Mouse (Mus musculus) MEL (cell line): ENCODE measurements at regions not wholly inside any gene's neighbourhood (a gene's known extent, or its start where the extent isn't known, plus 50 kb on each side); places are given as distances from the start of the nearest gene placed in this dataset.

Experiments used
- CTCF ChIP-seq, 3 experiments: IDR thresholded peaks in 2 of 3; conservative IDR thresholded peaks in 1 of 3; 2 replicates each; pipeline ENCODE4 v1.5.1; 2011 to 2012; ENCODE audit warnings: low read length in 3 of 3, low read depth in 2 of 3, mild to moderate bottlenecking in 2 of 3, improper control_type of control experiment in 1 of 3, inconsistent platforms in 1 of 3, mixed read lengths in 1 of 3, moderate library complexity in 1 of 3; ENCODE audit not compliant: control insufficient read depth in 1 of 3, insufficient read depth in 1 of 3, poor library complexity in 1 of 3, severe bottlenecking in 1 of 3
- EP300 ChIP-seq, 2 experiments: IDR thresholded peaks; 2 replicates each; pipeline ENCODE4 v1.6.1; 2011; ENCODE audit warnings: improper control_type of control experiment in 2 of 2, low read length in 2 of 2, low read depth in 1 of 2, mild to moderate bottlenecking in 1 of 2
- ETS1 ChIP-seq: IDR thresholded peaks from 2 replicates; pipeline ENCODE4 v1.6.1; 2012; ENCODE audit warnings: low read depth, mild to moderate bottlenecking, inconsistent platforms, low read length, improper control_type of control experiment, moderate library complexity
- KAT2A ChIP-seq: conservative IDR thresholded peaks from 2 replicates; pipeline ENCODE4 v1.6.1; 2012; ENCODE audit warnings: low read depth, low read length, improper control_type of control experiment, inconsistent platforms
- MAFK ChIP-seq: IDR thresholded peaks from 2 replicates; pipeline ENCODE4 v1.6.1; 2011; ENCODE audit warnings: low read depth, mild to moderate bottlenecking, low read length, improper control_type of control experiment, borderline replicate concordance
- MAX ChIP-seq: IDR thresholded peaks from 2 replicates; pipeline ENCODE4 v1.6.1; 2011; ENCODE audit warnings: low read length, improper control_type of control experiment
- POLR2AphosphoS2 ChIP-seq: IDR thresholded peaks from 2 replicates; pipeline ENCODE4 v1.6.1; 2011; ENCODE audit warnings: low read length, improper control_type of control experiment
- SIN3A ChIP-seq: IDR thresholded peaks from 2 replicates; pipeline ENCODE4 v1.6.1; 2012; ENCODE audit warnings: low read length, improper control_type of control experiment, inconsistent platforms
- TCF12 ChIP-seq: IDR thresholded peaks from 2 replicates; pipeline ENCODE4 v1.6.1; 2014; ENCODE audit warnings: low read depth, mild to moderate bottlenecking, inconsistent platforms, low read length, improper control_type of control experiment, moderate library complexity
- ZNF384 ChIP-seq: IDR thresholded peaks from 2 replicates; pipeline ENCODE4 v1.6.1; 2012; ENCODE audit warnings: low read depth, mild to moderate bottlenecking, inconsistent platforms, low read length, improper control_type of control experiment

- TF ChIP-seq EP300 (IDR thresholded peaks at IDR 0.05; ENCODE audit: low read depth in 1 of 2, low read length in 2 of 2) (no peak), MAX (no peak), POLR2AphosphoS2 (no peak), ETS1 (no peak), TCF12 (no peak), CTCF (IDR thresholded peaks at IDR 0.05 in 2 of 3, conservative IDR thresholded peaks at IDR 0.05 in 1 of 3; ENCODE audit: control insufficient read depth in 1 of 3, insufficient read depth in 1 of 3, low read depth in 2 of 3, low read length in 3 of 3, poor library complexity in 1 of 3, severe bottlenecking in 1 of 3) (no peak), MAFK (no peak), KAT2A (no peak), SIN3A (no peak), ZNF384 (no peak)
These were observed 112.2 kb downstream of the CK137956 start for GRCm38 (mm10) chr4:127858566-127858965.
